Mouse (Mus musculus) bone marrow macrophage, adult 2 months (primary cell): Measurements from ENCODE around the gene Rd3l.

Source experiments
- CTCF ChIP-seq: IDR thresholded peaks from 2 replicates; pipeline ENCODE4 v1.5.1; 2012; ENCODE audit warnings: low read depth, mild to moderate bottlenecking, low read length, moderate library complexity
- POLR2A ChIP-seq: IDR thresholded peaks from 2 replicates; pipeline ENCODE4 v1.6.1; 2012; ENCODE audit warnings: mild to moderate bottlenecking, low read depth, low read length, borderline replicate concordance

DNA sequence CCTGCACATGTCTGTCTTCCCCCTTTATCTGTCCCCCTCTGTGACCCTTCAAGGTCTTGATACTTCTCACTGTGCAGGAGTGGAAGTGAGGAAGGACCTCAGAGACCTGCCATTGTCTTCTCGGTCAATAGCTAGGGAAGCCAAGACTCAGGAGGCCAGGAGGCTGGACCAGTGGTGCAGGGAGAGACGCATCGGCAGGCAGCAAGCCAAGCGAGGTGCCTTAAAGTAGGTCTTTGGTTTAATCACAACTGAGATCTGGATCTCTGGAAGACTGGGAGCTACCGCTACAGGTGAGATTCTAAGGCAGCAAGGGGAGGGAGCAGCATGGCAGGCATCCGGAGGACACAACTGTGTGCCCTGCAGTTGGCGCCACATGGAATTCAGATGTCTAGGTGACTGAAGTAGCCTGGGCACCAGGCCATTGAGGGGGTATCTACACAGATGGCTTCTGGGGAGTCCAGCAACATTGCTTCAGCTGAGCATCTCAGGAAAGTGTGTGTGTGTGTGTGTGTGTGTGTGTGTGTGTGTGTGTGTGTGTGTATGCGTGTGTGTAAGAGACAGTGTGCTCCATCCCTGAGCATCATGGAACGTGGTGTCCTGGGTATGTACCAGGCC, 49.6 kb downstream of the Rd3l start:
- no peak for TF ChIP-seq CTCF
- no peak for TF ChIP-seq POLR2A
